7 mouse cellular contexts compared by ENCODE assay signal in the genomic region with DNA sequence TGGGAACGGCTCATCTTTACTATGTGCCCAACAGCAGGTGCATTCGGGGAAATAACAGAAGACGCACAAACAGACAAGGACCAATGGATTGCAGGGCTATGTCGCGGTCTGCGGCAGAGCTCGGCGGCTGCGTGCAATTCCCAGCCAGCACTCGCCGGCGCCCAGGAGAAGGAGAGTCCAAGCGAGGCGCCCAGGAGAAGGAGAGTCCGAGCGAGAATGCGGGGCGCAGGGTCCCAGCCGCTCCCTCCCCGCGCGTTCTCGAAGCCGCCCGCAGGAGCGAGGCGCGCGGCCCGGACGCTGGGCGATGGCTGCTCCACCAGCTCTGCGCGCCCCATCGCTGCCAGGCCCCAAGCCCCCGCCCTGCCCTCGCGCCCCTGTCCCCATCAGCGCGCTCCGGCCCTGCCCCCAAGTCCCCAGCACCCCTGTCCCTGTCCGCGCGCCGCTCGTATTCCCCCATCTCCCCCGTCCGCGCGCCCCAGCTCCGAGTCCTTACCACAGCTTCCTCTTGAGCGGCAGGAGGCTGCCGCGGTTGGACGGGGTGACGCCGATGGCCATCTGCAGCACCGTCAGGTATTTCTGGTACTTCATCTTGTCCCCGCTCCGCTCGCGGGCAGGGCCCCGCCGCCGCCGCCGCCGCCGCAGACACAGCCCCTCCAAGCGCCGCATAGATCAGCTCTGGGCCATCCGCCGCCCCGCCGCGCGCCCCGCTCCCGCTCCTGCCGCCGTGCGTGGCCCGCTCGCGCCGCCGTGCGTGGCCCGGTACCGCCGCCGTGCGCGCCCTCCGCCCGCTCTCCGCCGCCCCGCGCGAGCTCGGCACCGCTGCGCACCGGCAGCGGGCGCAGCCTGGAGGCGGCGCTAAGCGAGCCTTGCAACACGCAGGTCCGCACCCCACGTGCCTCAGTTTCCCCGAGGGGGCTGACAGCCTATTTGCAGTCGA. TPM values are rescaled to one million over a fixed set of nuclear protein-coding genes. Genes with fewer than 3 reads are reported as not detected.
DNase-seq lines count a peak whose midpoint lies in the region; ATAC-seq and TF ChIP-seq lines count a peak whose summit lies in the region.

Gene Tjp1 (minus strand): TSS at position 711 of the 937 bp plus-strand sequence.

- TF ChIP-seq CTCF in left cerebral cortex, adult 2 months (IDR thresholded peaks at IDR 0.05): peak; percentile 40

- DNase-seq in ZHBTc4 (ENCODE audit: low read depth, low spot score): peak; percentile 78
- peak; percentile 60 for DNase-seq in forebrain, embryonic 14.5 days (ENCODE audit: low spot score)
- DNase-seq in heart, postnatal 10 days: no peak
- peak; percentile 76 to 78 for DNase-seq in left cerebral cortex, adult 2 months (ENCODE audit: extremely low spot score in 1 of 2, low spot score in 2 of 2)

- WGBS in forebrain, embryonic 14.5 days: under 1% methylated on average over 85 of the region's 115 CpGs
- under 1% methylated on average over 92 of the region's 115 CpGs for WGBS in midbrain, embryonic 13.5 days

- peak within 1 kb of the TSS; percentile 83 for H3K4me2 ChIP-seq in forebrain, embryonic 14.5 days (ENCODE audit: low read length)
- H3K4me2 ChIP-seq in midbrain, embryonic 13.5 days (replicated peaks): peak within 1 kb of the TSS; percentile 81

- H3K36me3 ChIP-seq in forebrain, embryonic 14.5 days (ENCODE audit: control insufficient read depth, insufficient read depth, low read length): no peaks in the 10 kb centered on the region
- no peaks in the 10 kb centered on the region for H3K36me3 ChIP-seq in midbrain, embryonic 13.5 days

- H3K4me3 ChIP-seq in forebrain, embryonic 14.5 days (ENCODE audit: low read depth, low read length): peak within 1 kb of the TSS; percentile 58
- H3K4me3 ChIP-seq in left cerebral cortex, adult 2 months: peak within 1 kb of the TSS; percentile 70
- H3K4me3 ChIP-seq in midbrain, embryonic 13.5 days (replicated peaks): peak within 1 kb of the TSS; percentile 59

- peak within 1 kb of the TSS; percentile 55 for H3K27ac ChIP-seq in forebrain, embryonic 14.5 days (ENCODE audit: low read depth, low read length)
- H3K27ac ChIP-seq in left cerebral cortex, adult 2 months: peak within 1 kb of the TSS; percentile 90
- H3K27ac ChIP-seq in midbrain, embryonic 13.5 days: peak within 1 kb of the TSS; percentile 74

- intact Hi-C loops in heart, postnatal 10 days (cut with DNase I): no loop called here
- intact Hi-C loops in left cerebral cortex, adult 2 months (cut with DNase I): loop anchor here (2.0 kb wide), 1 partner anchor 81 kb away; no protein-coding TSS in a partner anchor

- H3K27me3 ChIP-seq in forebrain, embryonic 14.5 days (replicated peaks; ENCODE audit: control insufficient read depth, insufficient read depth, low read length): 0 out of 2 replicates have a peak, but pooled peaks cover 7% of the 10 kb centered on the region
- H3K27me3 ChIP-seq in midbrain, embryonic 13.5 days: peaks cover 83% of the 10 kb centered on the region

- peak within 1 kb of the TSS; percentile 79 for H3K9ac ChIP-seq in forebrain, embryonic 14.5 days (ENCODE audit: low read length)
- peak within 1 kb of the TSS; percentile 73 for H3K9ac ChIP-seq in midbrain, embryonic 13.5 days (replicated peaks)

- ATAC-seq in cerebellum, adult (ENCODE audit: insufficient number of reproducible peaks, low FRiP score, low TSS enrichment): peak; percentile 73
- peak; percentile 83 for ATAC-seq in forebrain, embryonic 14.5 days
- peak; percentile 89 for ATAC-seq in midbrain, embryonic 13.5 days
- ATAC-seq in erythroid progenitor cell, adult 5-6 weeks (replicated peaks; ENCODE audit: low FRiP score, poor library complexity, severe bottlenecking): no peak

- H3K4me1 ChIP-seq in forebrain, embryonic 14.5 days (ENCODE audit: control insufficient read depth, insufficient read depth, low read length): no peaks in the 10 kb centered on the region
- H3K4me1 ChIP-seq in midbrain, embryonic 13.5 days (replicated peaks): peaks cover 7% of the 10 kb centered on the region

- no peaks in the 10 kb centered on the region for H3K9me3 ChIP-seq in forebrain, embryonic 14.5 days (replicated peaks; ENCODE audit: control insufficient read depth, low read length)
- no peaks in the 10 kb centered on the region for H3K9me3 ChIP-seq in midbrain, embryonic 13.5 days

RNA-seq across cellular contexts. Expression of gene Tjp1, which starts in this region (rescaled TPM):
- polyA plus RNA-seq in forebrain, embryonic 14.5 days (2014; fragmentation: Nextera tagmentation; extraction: Ambion mirVana): 15.0 and 16.2 TPM in 2 replicates
- total RNA-seq in heart, postnatal 10 days (2021): 100 to 1,000 TPM; 143 to 169 TPM
- 100 to 1,000 TPM; 148 to 153 TPM for total RNA-seq in left cerebral cortex, adult 2 months (2021)
- 22.3 and 26.9 TPM in 2 replicates for polyA plus RNA-seq in midbrain, embryonic 13.5 days (2015; fragmentation: Nextera tagmentation; extraction: Ambion mirVana)
- 5.4 and 5.8 TPM in 2 replicates for total RNA-seq in erythroid progenitor cell, adult 5-6 weeks (2015; ENCODE audit: low replicate concordance)
- 7.6 and 12.0 TPM in 2 replicates for total RNA-seq in erythroid progenitor cell, adult 5-6 weeks (2017; ENCODE audit: low replicate concordance)

Comparison
In these comparisons a context has a peak if more than half of its experiments do, and no peak if none do; other contexts are left out.
1. RNA of gene Tjp1 (total RNA-seq): 143 to 169 TPM in heart, postnatal 10 days and 148 to 153 TPM in left cerebral cortex, adult 2 months; 5.4 to 12.0 TPM in erythroid progenitor cell, adult 5-6 weeks; every median in the first group is over 10 times any median in the second.
2. DNase-seq: peak in ZHBTc4 (single experiment), forebrain, embryonic 14.5 days (single experiment) and left cerebral cortex, adult 2 months (2 of 2); none in heart, postnatal 10 days (0 of 2).
3. Peak in every context shown above with its lines, with median percentiles within 50 percentile points of each other: H3K27ac ChIP-seq and H3K4me3 ChIP-seq.